Mouse (Mus musculus): ENCODE measurements at regions not wholly inside any gene's neighbourhood (a gene's known extent, or its start where the extent isn't known, plus 50 kb on each side); places are given as distances from the start of the nearest gene placed in this dataset.

DNA sequence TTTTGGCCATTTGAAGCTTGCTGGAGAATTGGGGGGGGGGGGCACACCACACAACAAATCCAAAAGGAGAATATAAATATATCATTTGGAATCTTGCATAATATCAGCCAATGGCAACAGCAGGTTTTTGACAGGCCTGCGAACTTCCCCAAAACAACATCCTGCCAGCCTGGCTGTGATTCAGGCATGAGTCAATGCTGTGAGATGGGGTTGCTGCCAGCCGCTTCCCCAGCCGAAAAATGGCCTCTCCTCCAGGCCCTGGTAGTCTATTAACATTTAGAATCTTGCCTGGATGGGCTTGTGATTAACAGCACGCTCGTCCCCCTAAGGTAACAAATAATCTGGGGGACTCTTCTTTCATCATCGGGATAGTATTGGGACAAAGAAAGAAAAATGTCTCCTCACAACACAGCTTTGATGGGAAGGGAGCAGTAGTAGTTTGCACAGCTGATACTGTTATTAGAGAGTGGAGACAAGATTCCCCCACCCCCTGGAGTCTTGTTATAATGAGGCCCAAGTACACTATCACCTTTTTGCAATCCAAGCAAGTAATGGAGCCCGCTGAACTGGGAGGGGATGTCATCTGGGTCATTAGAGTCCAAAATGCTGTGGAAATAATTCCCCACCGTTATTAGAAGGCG is 188.2 kb upstream of the Cnr1 start:
- peak; percentile 84 for ATAC-seq
- peak overlapping the region; percentile 91 for H3K27ac ChIP-seq (ENCODE audit: low read length)

DNA sequence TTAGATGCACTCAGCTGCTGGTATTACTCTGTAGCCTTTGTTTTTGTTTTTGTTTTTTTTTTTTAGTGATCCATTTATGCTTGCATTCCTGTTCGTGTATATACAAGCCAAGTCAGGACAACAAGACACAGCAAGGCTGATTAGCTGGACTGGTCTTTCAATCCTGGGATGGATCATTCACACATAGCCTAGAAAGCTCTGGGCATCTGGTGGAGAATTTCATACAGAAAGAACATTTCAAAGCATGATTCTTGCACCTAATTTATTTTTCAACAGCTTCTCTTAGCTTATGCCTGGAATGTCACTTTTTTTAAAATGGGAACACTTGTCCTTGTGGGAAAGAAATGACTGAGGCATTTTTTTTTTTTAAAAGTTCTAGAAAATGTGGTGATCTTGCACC is 187.1 kb upstream of the Cnr1 start:
- WGBS = 41% methylated on average over 1 of the region's 1 CpGs
- no peak for ATAC-seq
- H3K9me3 ChIP-seq (ENCODE audit: control insufficient read depth, low read length) = no peaks in the 10 kb centered on the region
- H3K27me3 ChIP-seq (replicated peaks; ENCODE audit: control insufficient read depth, insufficient read depth, low read length) = no peaks in the 10 kb centered on the region
- H3K4me1 ChIP-seq (replicated peaks; ENCODE audit: control insufficient read depth, insufficient read depth, low read length) = peaks cover 24% of the 10 kb centered on the region
- no peaks in the 10 kb centered on the region for H3K36me3 ChIP-seq (ENCODE audit: control insufficient read depth, insufficient read depth)
- H3K27ac ChIP-seq (ENCODE audit: low read length) = no peak overlapping the region
- H3K4me2 ChIP-seq (ENCODE audit: low read length) = no peak overlapping the region
- H3K9ac ChIP-seq (replicated peaks; ENCODE audit: low read depth, low read length) = no peak overlapping the region
- H3K4me3 ChIP-seq (replicated peaks; ENCODE audit: low read length) = no peak overlapping the region

More for the DNA sequence above, 188.2 kb upstream of the Cnr1 start:
- Histone ChIP-seq H3K27me3 (replicated peaks; ENCODE audit: control insufficient read depth, insufficient read depth, low read length) (no peaks in the 10 kb centered on the region), H3K4me3 (replicated peaks; ENCODE audit: low read length) (no peak overlapping the region), H3K36me3 (ENCODE audit: control insufficient read depth, insufficient read depth) (no peaks in the 10 kb centered on the region), H3K9ac (replicated peaks; ENCODE audit: low read depth, low read length) (no peak overlapping the region), H3K9me3 (ENCODE audit: control insufficient read depth, low read length) (no peaks in the 10 kb centered on the region), H3K4me2 (ENCODE audit: low read length) (peak overlapping the region; percentile 25; the same call in 1 of the 2 replicates), H3K4me1 (replicated peaks; ENCODE audit: control insufficient read depth, insufficient read depth, low read length) (peaks cover 29% of the 10 kb centered on the region)
- 40% methylated on average over 9 of the region's 9 CpGs for WGBS

DNA sequence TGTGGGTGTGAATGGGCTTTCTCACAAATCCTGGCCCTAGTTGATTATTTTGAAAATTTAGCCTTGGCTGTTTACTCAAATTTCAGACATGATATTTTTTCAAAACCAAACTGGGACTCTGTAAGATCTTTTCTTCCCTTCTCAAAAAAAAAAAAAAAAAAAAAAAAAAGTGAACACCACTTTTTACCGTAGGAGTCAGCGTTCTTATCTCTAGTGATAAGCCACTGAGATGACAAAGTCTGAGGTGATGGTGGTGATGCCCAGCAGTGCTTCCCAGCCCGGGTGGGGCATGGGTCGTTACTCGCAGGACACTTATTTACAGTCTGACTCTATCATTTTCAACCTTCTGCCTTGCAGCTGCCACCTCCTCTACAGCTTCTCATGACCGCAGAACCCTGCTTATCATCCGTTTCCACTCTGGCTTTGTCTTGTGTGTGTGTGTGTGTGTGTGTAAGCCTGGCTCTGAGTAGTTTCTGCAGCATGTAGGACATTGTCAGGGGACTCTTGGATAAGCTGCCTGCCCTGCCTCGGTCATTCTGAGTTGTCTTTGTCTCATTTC is 186.5 kb upstream of the Cnr1 start:
- H3K9ac ChIP-seq (replicated peaks; ENCODE audit: low read depth, low read length) = no peak overlapping the region
- H3K9me3 ChIP-seq (ENCODE audit: control insufficient read depth, low read length) = no peaks in the 10 kb centered on the region
- no peak overlapping the region for H3K4me3 ChIP-seq (replicated peaks; ENCODE audit: low read length)
- H3K36me3 ChIP-seq (ENCODE audit: control insufficient read depth, insufficient read depth) = no peaks in the 10 kb centered on the region
- WGBS = 73% methylated on average over 8 of the region's 8 CpGs
- no peak for ATAC-seq
- no peak overlapping the region for H3K27ac ChIP-seq (ENCODE audit: low read length)
- H3K27me3 ChIP-seq (replicated peaks; ENCODE audit: control insufficient read depth, insufficient read depth, low read length) = no peaks in the 10 kb centered on the region
- no peak overlapping the region for H3K4me2 ChIP-seq (ENCODE audit: low read length)
- H3K4me1 ChIP-seq (replicated peaks; ENCODE audit: control insufficient read depth, insufficient read depth, low read length) = peaks cover 24% of the 10 kb centered on the region

DNA sequence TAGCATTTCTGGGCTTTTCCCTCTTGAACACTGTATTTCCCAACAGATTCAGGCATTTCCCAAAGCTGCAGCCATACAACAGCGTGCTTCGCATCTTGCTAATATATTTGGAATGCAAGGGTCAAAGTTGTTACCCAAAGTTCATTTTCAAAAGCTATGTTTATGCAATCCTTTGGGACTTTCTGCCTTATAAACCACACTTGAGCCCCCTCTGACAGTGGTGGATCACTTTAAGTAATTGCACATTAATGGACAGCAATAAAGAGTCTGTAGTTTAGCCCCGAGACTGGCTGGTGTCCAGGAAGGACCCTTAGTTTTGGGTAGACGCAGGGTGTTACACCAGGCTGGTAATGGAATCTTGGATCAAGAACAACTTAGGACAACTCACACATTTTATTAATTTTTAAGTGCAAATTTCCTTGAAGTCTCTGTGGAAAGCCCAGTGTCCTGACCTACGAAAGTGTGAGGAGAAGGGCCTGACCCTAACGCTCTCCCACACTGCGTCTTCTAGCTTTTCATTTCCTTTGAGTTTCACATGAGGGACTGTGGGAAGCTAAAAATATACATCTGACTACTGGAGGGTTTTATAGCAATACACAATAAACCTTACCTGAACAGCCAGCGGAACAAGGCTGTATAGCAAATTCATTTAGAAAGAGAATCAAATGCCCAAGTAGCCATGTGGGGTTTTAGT is 185.0 kb upstream of the Cnr1 start:
- no peaks in the 10 kb centered on the region for H3K27me3 ChIP-seq (replicated peaks; ENCODE audit: control insufficient read depth, insufficient read depth, low read length)
- H3K4me2 ChIP-seq (ENCODE audit: low read length) = no peak overlapping the region
- 88% methylated on average over 8 of the region's 8 CpGs for WGBS
- H3K4me1 ChIP-seq (replicated peaks; ENCODE audit: control insufficient read depth, insufficient read depth, low read length) = peaks cover 24% of the 10 kb centered on the region
- H3K4me3 ChIP-seq (replicated peaks; ENCODE audit: low read length) = no peak overlapping the region
- no peak overlapping the region for H3K27ac ChIP-seq (ENCODE audit: low read length)
- no peaks in the 10 kb centered on the region for H3K9me3 ChIP-seq (ENCODE audit: control insufficient read depth, low read length)
- no peaks in the 10 kb centered on the region for H3K36me3 ChIP-seq (ENCODE audit: control insufficient read depth, insufficient read depth)
- no peak for ATAC-seq
- H3K9ac ChIP-seq (replicated peaks; ENCODE audit: low read depth, low read length) = no peak overlapping the region

DNA sequence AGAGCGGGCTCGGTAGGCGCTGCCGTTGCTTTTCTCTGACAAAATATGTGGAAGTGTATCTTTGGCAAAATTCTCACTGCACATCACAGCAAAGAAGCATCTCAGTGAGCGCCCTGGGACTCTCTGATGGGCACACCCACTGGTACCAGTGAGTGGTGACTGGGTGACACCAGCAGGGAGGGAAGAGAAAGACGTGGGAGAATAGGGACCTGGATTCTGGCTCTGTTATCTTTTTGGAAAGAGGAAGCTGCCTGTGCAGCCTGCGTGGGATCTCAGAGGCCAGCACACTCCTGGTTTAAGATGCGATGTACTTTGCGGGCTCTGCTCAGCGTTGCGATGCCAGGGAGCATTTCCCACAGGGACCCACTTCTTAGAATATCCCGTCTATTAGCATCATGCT is 183.4 kb upstream of the Cnr1 start:
- no peak for ATAC-seq
- 80% methylated on average over 12 of the region's 12 CpGs for WGBS
- no peaks in the 10 kb centered on the region for H3K9me3 ChIP-seq (ENCODE audit: control insufficient read depth, low read length)
- H3K4me3 ChIP-seq (replicated peaks; ENCODE audit: low read length) = no peak overlapping the region
- H3K9ac ChIP-seq (replicated peaks; ENCODE audit: low read depth, low read length) = no peak overlapping the region
- H3K4me1 ChIP-seq (replicated peaks; ENCODE audit: control insufficient read depth, insufficient read depth, low read length) = peaks cover 11% of the 10 kb centered on the region
- no peaks in the 10 kb centered on the region for H3K27me3 ChIP-seq (replicated peaks; ENCODE audit: control insufficient read depth, insufficient read depth, low read length)
- no peak overlapping the region for H3K27ac ChIP-seq (ENCODE audit: low read length)
- H3K36me3 ChIP-seq (ENCODE audit: control insufficient read depth, insufficient read depth) = no peaks in the 10 kb centered on the region
- no peak overlapping the region for H3K4me2 ChIP-seq (ENCODE audit: low read length)

DNA sequence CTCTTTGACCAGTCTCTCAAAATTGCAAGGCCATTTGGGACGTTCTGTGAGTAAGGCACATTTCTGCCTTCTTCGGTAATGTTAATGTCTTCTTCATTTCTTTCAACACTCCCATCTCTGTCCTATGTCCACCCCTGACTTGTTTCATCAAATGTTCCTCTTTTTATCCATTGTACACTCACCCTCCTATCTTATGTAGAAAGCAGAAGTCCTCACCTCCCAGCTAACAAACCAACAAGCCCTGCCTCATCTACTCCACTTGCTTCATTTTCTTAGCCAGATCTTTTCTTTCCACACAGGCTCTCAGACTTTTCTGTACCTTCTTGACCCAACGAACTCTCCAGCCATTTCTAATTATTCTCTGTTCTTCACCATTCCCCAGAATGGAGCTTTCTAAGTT is 179.2 kb upstream of the Cnr1 start:
- Histone ChIP-seq H3K9ac (replicated peaks; ENCODE audit: low read depth, low read length) (no peak overlapping the region), H3K27ac (ENCODE audit: low read length) (no peak overlapping the region), H3K4me1 (replicated peaks; ENCODE audit: control insufficient read depth, insufficient read depth, low read length) (no peaks in the 10 kb centered on the region), H3K27me3 (replicated peaks; ENCODE audit: control insufficient read depth, insufficient read depth, low read length) (no peaks in the 10 kb centered on the region), H3K36me3 (ENCODE audit: control insufficient read depth, insufficient read depth) (no peaks in the 10 kb centered on the region), H3K9me3 (ENCODE audit: control insufficient read depth, low read length) (no peaks in the 10 kb centered on the region), H3K4me2 (ENCODE audit: low read length) (no peak overlapping the region), H3K4me3 (replicated peaks; ENCODE audit: low read length) (no peak overlapping the region)
- WGBS = 85% methylated on average over 3 of the region's 3 CpGs
- ATAC-seq = no peak

DNA sequence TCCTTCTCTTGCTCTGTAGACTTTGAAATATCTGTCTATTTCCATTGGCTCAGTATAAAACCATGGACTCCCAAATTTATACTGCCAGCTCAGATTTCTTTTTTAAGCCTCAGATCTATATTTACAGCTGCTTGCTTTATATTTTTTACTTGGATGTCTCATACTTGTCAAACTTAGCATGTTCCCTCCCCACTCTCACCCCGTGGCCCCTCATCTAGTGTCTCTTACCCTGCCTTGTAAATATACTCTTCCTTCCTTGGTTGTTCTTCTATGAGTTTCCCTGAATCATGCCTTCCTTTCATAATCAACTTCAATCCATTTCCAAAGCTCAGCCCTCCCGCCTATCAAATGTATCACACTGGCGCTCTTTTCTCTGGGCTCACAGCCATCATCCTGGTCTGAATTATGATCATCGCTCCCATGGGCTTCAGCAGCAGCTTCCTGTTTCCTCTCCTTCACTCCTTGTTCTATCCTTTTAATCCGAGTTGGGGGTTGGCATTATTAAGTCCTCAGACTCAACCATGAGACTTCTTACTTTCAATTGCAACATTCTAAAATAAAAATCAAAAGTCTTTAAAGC is 177.0 kb upstream of the Cnr1 start:
- Histone ChIP-seq H3K9me3 (ENCODE audit: control insufficient read depth, low read length) (no peaks in the 10 kb centered on the region), H3K4me3 (replicated peaks; ENCODE audit: low read length) (no peak overlapping the region), H3K4me1 (replicated peaks; ENCODE audit: control insufficient read depth, insufficient read depth, low read length) (no peaks in the 10 kb centered on the region), H3K9ac (replicated peaks; ENCODE audit: low read depth, low read length) (no peak overlapping the region), H3K27ac (ENCODE audit: low read length) (no peak overlapping the region), H3K36me3 (ENCODE audit: control insufficient read depth, insufficient read depth) (no peaks in the 10 kb centered on the region), H3K27me3 (replicated peaks; ENCODE audit: control insufficient read depth, insufficient read depth, low read length) (no peaks in the 10 kb centered on the region), H3K4me2 (ENCODE audit: low read length) (no peak overlapping the region)
- no peak for ATAC-seq
- 79% methylated on average over 5 of the region's 5 CpGs for WGBS

DNA sequence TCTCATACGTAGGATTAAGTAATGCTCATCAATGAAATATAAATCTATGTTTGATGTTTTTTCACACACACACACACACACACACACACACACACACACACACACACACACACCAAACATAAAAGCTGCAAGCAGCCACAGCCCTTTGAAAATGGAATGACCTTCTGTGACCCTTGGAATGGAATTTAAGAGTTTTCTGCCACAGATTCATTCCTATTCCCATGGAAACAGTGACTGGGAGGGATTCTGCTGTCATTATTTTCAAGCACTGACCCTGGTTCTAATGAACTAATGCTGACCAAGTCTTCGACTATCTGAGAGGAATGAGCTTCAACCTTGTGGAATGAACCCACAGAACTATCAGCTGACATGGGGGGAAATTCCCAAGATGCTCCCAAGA is 156.7 kb upstream of the Cnr1 start:
- Histone ChIP-seq H3K4me1 (replicated peaks; ENCODE audit: control insufficient read depth, insufficient read depth, low read length) (no peaks in the 10 kb centered on the region), H3K27ac (ENCODE audit: low read length) (no peak overlapping the region), H3K9me3 (ENCODE audit: control insufficient read depth, low read length) (no peaks in the 10 kb centered on the region), H3K27me3 (replicated peaks; ENCODE audit: control insufficient read depth, insufficient read depth, low read length) (no peaks in the 10 kb centered on the region), H3K36me3 (ENCODE audit: control insufficient read depth, insufficient read depth) (no peaks in the 10 kb centered on the region), H3K4me3 (replicated peaks; ENCODE audit: low read length) (no peak overlapping the region), H3K4me2 (ENCODE audit: low read length) (no peak overlapping the region), H3K9ac (replicated peaks; ENCODE audit: low read depth, low read length) (no peak overlapping the region)
- ATAC-seq = no peak
- WGBS = 25% methylated on average over 2 of the region's 2 CpGs

DNA sequence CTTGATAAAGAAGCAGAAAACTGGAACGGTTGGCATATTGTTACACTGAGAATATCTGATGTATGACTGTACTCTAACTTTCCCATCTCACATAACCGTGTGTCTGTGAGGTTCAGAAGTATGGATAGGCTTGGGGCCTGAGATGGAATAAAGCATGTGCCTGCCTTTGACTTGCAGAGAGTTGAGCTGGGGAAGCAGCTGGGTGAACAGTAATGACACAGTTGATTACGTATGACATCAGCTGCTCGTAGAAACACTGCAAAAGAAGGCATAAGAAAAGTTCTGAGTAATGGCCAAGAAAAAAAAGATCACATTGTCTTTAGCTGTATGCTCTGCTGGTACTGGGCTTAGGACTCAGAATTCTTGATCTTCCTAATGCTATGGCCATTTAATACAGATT is 138.4 kb upstream of the Cnr1 start:
- Histone ChIP-seq H3K27me3 (replicated peaks; ENCODE audit: control insufficient read depth, insufficient read depth, low read length) (no peaks in the 10 kb centered on the region), H3K4me2 (ENCODE audit: low read length) (no peak overlapping the region), H3K9ac (replicated peaks; ENCODE audit: low read depth, low read length) (no peak overlapping the region), H3K36me3 (ENCODE audit: control insufficient read depth, insufficient read depth) (no peaks in the 10 kb centered on the region), H3K27ac (ENCODE audit: low read length) (no peak overlapping the region), H3K9me3 (ENCODE audit: control insufficient read depth, low read length) (no peaks in the 10 kb centered on the region), H3K4me3 (replicated peaks; ENCODE audit: low read length) (no peak overlapping the region), H3K4me1 (replicated peaks; ENCODE audit: control insufficient read depth, insufficient read depth, low read length) (no peaks in the 10 kb centered on the region)
- WGBS = 84% methylated on average over 4 of the region's 4 CpGs
- ATAC-seq = no peak
